Mouse (Mus musculus) kidney, embryonic 14.5 days (tissue): ENCODE results near the gene Camk1g. TPM values are rescaled to one million over a fixed set of nuclear protein-coding genes. Genes with fewer than 3 reads are reported as not detected.

Source experiments
- ATAC-seq: fragments of 200-750 bp; cut with Nextera tagmentation; 2 replicates; pipeline ENCODE4 v1.8.0; 2017; ENCODE audit warnings: moderate number of reproducible peaks, mild to moderate bottlenecking, moderate TSS enrichment, moderate library complexity; ENCODE audit not compliant: low FRiP score, low TSS enrichment
- H3K27ac ChIP-seq: fragments of 300-500 bp; sonication (generic); 2 replicates; pipeline ENCODE4 v1.5.1; 2014; ENCODE audit warnings: low read depth, mild to moderate bottlenecking, low read length, moderate library complexity, mixed read lengths
- H3K27me3 ChIP-seq: fragments of 300-500 bp; sonication (generic); 2 replicates; pipeline ENCODE4 v1.6.1; 2014; ENCODE audit warnings: mild to moderate bottlenecking, low read length; ENCODE audit not compliant: control insufficient read depth, insufficient read depth
- H3K36me3 ChIP-seq: fragments of 300-500 bp; sonication (generic); 2 replicates; pipeline ENCODE4 v1.6.1; 2014; ENCODE audit warnings: low read length, mixed read lengths; ENCODE audit not compliant: control insufficient read depth, insufficient read depth
- H3K4me1 ChIP-seq: fragments of 300-500 bp; sonication (generic); 2 replicates; pipeline ENCODE4 v1.6.1; 2014; ENCODE audit warnings: low read length, mixed read lengths; ENCODE audit not compliant: control insufficient read depth, insufficient read depth
- H3K4me2 ChIP-seq: fragments of 300-500 bp; sonication (generic); replicated peaks from 2 replicates; pipeline ENCODE4 v1.6.1; 2014; ENCODE audit warnings: low read depth, mild to moderate bottlenecking, low read length
- H3K4me3 ChIP-seq: fragments of 300-500 bp; sonication (generic); 2 replicates; pipeline ENCODE4 v1.5.1; 2014; ENCODE audit warnings: mild to moderate bottlenecking, low read length
- H3K9ac ChIP-seq: fragments of 300-500 bp; sonication (generic); 2 replicates; pipeline ENCODE4 v1.6.1; 2014; ENCODE audit warnings: low read depth, mild to moderate bottlenecking, low read length, moderate library complexity
- H3K9me3 ChIP-seq: fragments of 300-500 bp; sonication (generic); 2 replicates; pipeline ENCODE4 v1.6.1; 2016; ENCODE audit warnings: low read length; ENCODE audit not compliant: control insufficient read depth
- WGBS: fragments of 180-500 bp; shearing (Covaris S2); extraction: QIAGEN DNeasy Blood & Tissue Kit; methylation state at CpG from one replicate; pipeline ENCODE4 v1.1.7; 2014; 5-methylcytosine and 5-hydroxymethylcytosine counted together
- polyA plus RNA-seq: library from polyadenylated mRNA; unstranded; fragments of >200 nt; fragmentation: Nextera tagmentation; extraction: Ambion mirVana; gene quantifications from 2 replicates; pipeline ENCODE4 v1.2.1, GENCODE M21; 2014

Camk1g gene
- polyA plus RNA-seq, 1 experiment from 2014 or later = 13.4 TPM

- Histone ChIP-seq H3K4me3 (no peak overlapping the region), H3K9me3 (no peaks in the 10 kb centered on the region), H3K27me3 (no peaks in the 10 kb centered on the region), H3K9ac (no peak overlapping the region), H3K4me1 (0 out of 2 replicates have a peak, but pooled peaks cover 4% of the 10 kb centered on the region), H3K36me3 (peaks cover 3% of the 10 kb centered on the region; the same call in 1 of the 2 replicates), H3K4me2 (no peak overlapping the region), H3K27ac (no peak overlapping the region)
- WGBS = 84% methylated on average over 7 of the region's 7 CpGs
- ATAC-seq = no peak
Measured at GRCm38 (mm10) chr1:193362078-193362477, 8.0 kb downstream of the Camk1g start.

DNA sequence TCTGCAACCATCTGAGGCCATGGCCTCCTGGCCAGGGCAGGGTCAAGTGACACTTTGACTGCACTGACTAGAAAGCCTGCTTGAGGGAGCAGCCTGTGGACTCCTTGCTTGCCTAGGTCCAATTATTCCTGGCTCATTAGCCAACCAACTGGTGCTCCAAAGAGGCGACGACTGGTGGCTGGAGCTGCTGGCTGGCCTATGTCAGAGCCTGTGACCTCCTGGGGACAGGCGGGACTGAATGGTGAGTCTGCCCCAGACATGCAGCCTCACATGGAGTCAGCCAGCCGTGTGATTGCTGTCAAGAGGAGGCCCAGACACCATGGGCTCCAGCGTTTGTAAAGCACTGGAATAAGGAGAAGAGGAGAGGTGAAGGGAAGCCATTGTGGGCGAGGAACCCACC is 8.9 kb downstream of the Camk1g start:
- peak; percentile 44 for ATAC-seq
- 27% methylated on average over 6 of the region's 6 CpGs for WGBS
- no peak overlapping the region; the same call in 1 of the 2 replicates for H3K9ac ChIP-seq
- H3K4me1 ChIP-seq = 0 out of 2 replicates have a peak, but pooled peaks cover 4% of the 10 kb centered on the region
- H3K27me3 ChIP-seq = no peaks in the 10 kb centered on the region
- H3K9me3 ChIP-seq = no peaks in the 10 kb centered on the region
- H3K36me3 ChIP-seq = peaks cover 3% of the 10 kb centered on the region; the same call in 1 of the 2 replicates
- no peak overlapping the region for H3K4me3 ChIP-seq
- no peak overlapping the region for H3K27ac ChIP-seq
- H3K4me2 ChIP-seq = no peak overlapping the region

- Histone ChIP-seq H3K4me1 (0 out of 2 replicates have a peak, but pooled peaks cover 4% of the 10 kb centered on the region), H3K27me3 (no peaks in the 10 kb centered on the region), H3K9me3 (no peaks in the 10 kb centered on the region), H3K4me3 (no peak overlapping the region), H3K9ac (no peak overlapping the region), H3K27ac (no peak overlapping the region), H3K4me2 (no peak overlapping the region), H3K36me3 (peaks cover 6% of the 10 kb centered on the region; the same call in 1 of the 2 replicates)
- no peak for ATAC-seq
- 92% methylated on average over 3 of the region's 3 CpGs for WGBS
Measured at GRCm38 (mm10) chr1:193359199-193359598, 10.9 kb downstream of the Camk1g start.

DNA sequence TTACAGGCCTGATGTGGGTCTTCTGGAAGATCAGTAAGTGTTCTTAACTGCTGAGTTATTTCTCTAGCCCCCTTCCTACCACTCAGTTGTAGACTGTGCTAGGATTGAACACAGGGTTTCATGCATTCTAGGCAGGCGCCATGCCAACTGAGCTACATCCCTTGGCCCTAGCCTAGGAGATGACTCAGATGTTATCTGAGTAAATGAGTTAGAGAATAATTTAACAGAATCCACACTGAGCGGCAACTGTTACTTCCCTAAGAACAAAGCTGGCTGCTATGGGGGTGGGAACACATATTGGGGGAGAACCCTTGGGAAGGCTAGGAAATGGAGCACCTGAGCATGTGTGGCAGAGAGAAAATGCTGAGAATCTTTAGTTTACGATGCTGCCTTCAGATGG is 18.5 kb downstream of the Camk1g start:
- no peak overlapping the region for H3K9ac ChIP-seq
- peaks cover 7% of the 10 kb centered on the region; the same call in 1 of the 2 replicates for H3K36me3 ChIP-seq
- no peaks in the 10 kb centered on the region for H3K27me3 ChIP-seq
- H3K9me3 ChIP-seq = no peaks in the 10 kb centered on the region
- H3K4me2 ChIP-seq = no peak overlapping the region
- 78% methylated on average over 3 of the region's 3 CpGs for WGBS
- no peaks in the 10 kb centered on the region for H3K4me1 ChIP-seq
- H3K27ac ChIP-seq = no peak overlapping the region
- H3K4me3 ChIP-seq = no peak overlapping the region
- no peak for ATAC-seq

GRCm38 (mm10) chr1:193350546-193350801 is 19.6 kb downstream of the Camk1g start:
- no peaks in the 10 kb centered on the region for H3K27me3 ChIP-seq
- ATAC-seq = no peak
- H3K9ac ChIP-seq = no peak overlapping the region
- peaks cover 5% of the 10 kb centered on the region; the same call in 1 of the 2 replicates for H3K36me3 ChIP-seq
- WGBS = 89% methylated on average over 2 of the region's 2 CpGs
- no peak overlapping the region for H3K4me3 ChIP-seq
- H3K4me1 ChIP-seq = no peaks in the 10 kb centered on the region
- no peak overlapping the region for H3K4me2 ChIP-seq
- no peak overlapping the region for H3K27ac ChIP-seq
- H3K9me3 ChIP-seq = no peaks in the 10 kb centered on the region

- no peaks in the 10 kb centered on the region for H3K4me1 ChIP-seq
- peaks cover 5% of the 10 kb centered on the region; the same call in 1 of the 2 replicates for H3K36me3 ChIP-seq
- H3K27ac ChIP-seq = no peak overlapping the region
- WGBS = 75% methylated on average over 10 of the region's 10 CpGs
- H3K27me3 ChIP-seq = no peaks in the 10 kb centered on the region
- no peak overlapping the region for H3K4me3 ChIP-seq
- no peak for ATAC-seq
- H3K9me3 ChIP-seq = no peaks in the 10 kb centered on the region
- H3K9ac ChIP-seq = no peak overlapping the region
- no peak overlapping the region for H3K4me2 ChIP-seq
Measured at GRCm38 (mm10) chr1:193349702-193350545, 20.2 kb downstream of the Camk1g start.

DNA sequence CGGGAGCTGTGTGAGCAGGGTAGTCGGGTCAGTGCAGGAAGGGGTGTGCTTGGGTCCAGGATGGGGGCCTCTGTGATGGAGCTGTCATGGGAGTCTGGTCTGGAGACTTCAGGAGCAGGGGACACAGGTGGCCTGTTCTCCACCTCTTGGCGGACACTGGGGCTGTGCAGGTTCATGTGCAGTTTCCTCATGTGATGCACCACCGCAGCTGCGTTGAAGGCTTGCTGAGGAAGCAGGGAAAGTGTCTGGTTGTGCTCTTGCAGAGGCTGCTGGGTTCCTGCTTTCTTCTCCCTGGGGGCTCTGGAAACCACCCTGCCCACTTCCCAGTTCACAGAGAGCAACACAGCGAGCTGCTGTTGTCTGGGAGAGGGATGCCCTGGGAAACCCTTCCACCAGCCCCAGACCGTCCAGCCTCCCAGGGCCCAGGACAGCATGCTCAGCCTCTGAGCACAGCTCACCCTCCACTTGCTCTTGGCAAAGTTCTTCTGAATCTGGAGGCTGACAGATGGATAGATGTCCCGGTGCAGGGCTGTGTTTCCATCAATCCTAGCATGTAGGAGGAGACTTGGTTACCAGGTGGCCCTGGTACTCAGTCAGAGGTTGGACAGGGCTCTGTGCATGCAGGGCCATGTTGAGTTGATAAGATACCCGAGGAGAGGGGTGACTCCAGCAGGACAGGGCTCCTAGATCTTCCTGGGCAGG is 21.7 kb downstream of the Camk1g start:
- no peak overlapping the region for H3K27ac ChIP-seq

GRCm38 (mm10) chr1:193346908-193347307 is 23.2 kb downstream of the Camk1g start:
- ATAC-seq = no peak
- H3K4me1 ChIP-seq = no peaks in the 10 kb centered on the region
- 57% methylated on average over 3 of the region's 3 CpGs for WGBS
- H3K36me3 ChIP-seq = peaks cover 5% of the 10 kb centered on the region; the same call in 1 of the 2 replicates
- no peak overlapping the region for H3K9ac ChIP-seq
- no peak overlapping the region for H3K4me2 ChIP-seq
- H3K9me3 ChIP-seq = no peaks in the 10 kb centered on the region
- no peak overlapping the region for H3K27ac ChIP-seq
- H3K4me3 ChIP-seq = no peak overlapping the region
- no peaks in the 10 kb centered on the region for H3K27me3 ChIP-seq

More for the DNA sequence above, 21.7 kb downstream of the Camk1g start:
- H3K27me3 ChIP-seq = no peaks in the 10 kb centered on the region
- H3K9me3 ChIP-seq = no peaks in the 10 kb centered on the region
- H3K4me1 ChIP-seq = no peaks in the 10 kb centered on the region
- peaks cover 5% of the 10 kb centered on the region; the same call in 1 of the 2 replicates for H3K36me3 ChIP-seq
- no peak for ATAC-seq
- H3K4me2 ChIP-seq = no peak overlapping the region
- H3K4me3 ChIP-seq = no peak overlapping the region
- 83% methylated on average over 9 of the region's 9 CpGs for WGBS
- H3K9ac ChIP-seq = no peak overlapping the region

- no peak overlapping the region for H3K4me2 ChIP-seq
- H3K27me3 ChIP-seq = no peaks in the 10 kb centered on the region
- 23% methylated on average over 2 of the region's 2 CpGs for WGBS
- H3K9ac ChIP-seq = no peak overlapping the region
- H3K36me3 ChIP-seq = peaks cover 5% of the 10 kb centered on the region; the same call in 1 of the 2 replicates
- H3K9me3 ChIP-seq = no peaks in the 10 kb centered on the region
- H3K27ac ChIP-seq = no peak overlapping the region
- no peak overlapping the region for H3K4me3 ChIP-seq
- ATAC-seq = no peak
- no peaks in the 10 kb centered on the region for H3K4me1 ChIP-seq
Measured at GRCm38 (mm10) chr1:193344976-193345375, 25.1 kb downstream of the Camk1g start.
